Mouse (Mus musculus) CH12.LX (cell line): ENCODE measurements around the gene Pdgfc.

Experiments used
- CTCF ChIP-seq, 2 experiments: IDR thresholded peaks in 1 of 2; conservative IDR thresholded peaks in 1 of 2; 2 replicates each; pipeline ENCODE4 v1.5.1; 2011 to 2012; ENCODE audit warnings: low read depth in 2 of 2, low read length in 2 of 2, improper control_type of control experiment in 1 of 2, inconsistent platforms in 1 of 2, mild to moderate bottlenecking in 1 of 2, moderate library complexity in 1 of 2
- JUND ChIP-seq: conservative IDR thresholded peaks from 2 replicates; pipeline ENCODE4 v1.6.1; 2011; ENCODE audit warnings: low read depth, low read length, improper control_type of control experiment
- KAT2A ChIP-seq: IDR thresholded peaks from 2 replicates; pipeline ENCODE4 v1.6.1; 2012; ENCODE audit warnings: low read length, improper control_type of control experiment, inconsistent platforms; ENCODE audit not compliant: insufficient replicate concordance
- MYC ChIP-seq: IDR thresholded peaks from 2 replicates; pipeline ENCODE4 v1.6.1; 2011; ENCODE audit warnings: low read depth, mild to moderate bottlenecking, improper control_type of control experiment, low read length
- POLR2A ChIP-seq: IDR thresholded peaks from 2 replicates; pipeline ENCODE4 v1.6.1; 2011; ENCODE audit warnings: low read depth, mild to moderate bottlenecking, improper control_type of control experiment, low read length
- UBTF ChIP-seq: IDR thresholded peaks from 2 replicates; pipeline ENCODE4 v1.6.1; 2012; ENCODE audit warnings: low read depth, mild to moderate bottlenecking, inconsistent platforms, low read length, improper control_type of control experiment, moderate library complexity
- USF2 ChIP-seq: conservative IDR thresholded peaks from 2 replicates; pipeline ENCODE4 v1.6.1; 2011; ENCODE audit warnings: low read depth, low read length, improper control_type of control experiment
- ZC3H11A ChIP-seq: IDR thresholded peaks from 2 replicates; pipeline ENCODE4 v1.6.1; 2012; ENCODE audit warnings: low read depth, mild to moderate bottlenecking, inconsistent platforms, low read length, improper control_type of control experiment
- ZMIZ1 ChIP-seq: IDR thresholded peaks from 2 replicates; pipeline ENCODE4 v1.6.1; 2012; ENCODE audit warnings: low read depth, mild to moderate bottlenecking, inconsistent platforms, low read length, improper control_type of control experiment

DNA sequence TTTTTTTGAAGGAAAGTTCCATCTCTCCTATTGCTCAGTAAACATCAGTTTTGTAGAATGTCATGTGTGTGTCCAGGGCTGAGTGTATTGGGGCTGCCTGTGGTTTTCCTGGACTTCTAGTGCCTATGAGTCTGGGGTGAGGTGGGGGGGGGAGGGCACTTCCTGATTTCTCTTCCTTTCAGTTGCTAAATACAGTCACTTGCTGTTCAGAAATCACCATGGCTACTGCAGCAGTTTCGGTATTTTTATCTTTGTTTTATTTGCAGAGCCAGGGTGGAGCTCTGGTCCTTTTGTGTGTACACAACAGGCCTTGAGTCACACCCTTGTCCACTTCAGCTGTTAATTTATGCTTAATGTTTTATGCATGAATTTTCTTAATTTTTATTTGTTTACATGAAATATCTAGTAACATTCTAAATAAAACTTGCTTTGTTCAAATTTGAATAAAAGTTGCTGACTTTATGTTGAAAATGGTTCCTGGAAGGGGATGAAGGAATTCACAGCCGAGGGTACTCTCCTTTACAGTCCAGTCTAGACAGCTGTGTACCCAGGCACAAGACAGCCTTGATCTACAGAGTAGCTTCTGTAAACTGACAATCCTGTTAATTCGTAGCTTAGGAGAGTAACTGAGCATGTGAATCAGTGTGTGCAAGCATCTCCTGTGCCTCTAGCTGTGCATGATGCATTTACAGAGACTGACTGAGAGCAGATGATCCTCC, 66.1 kb downstream of the Pdgfc start:
- TF ChIP-seq ZC3H11A (no peak), CTCF (conservative IDR thresholded peaks at IDR 0.05 in 1 of 2, IDR thresholded peaks at IDR 0.05 in 1 of 2; ENCODE audit: low read depth in 2 of 2, low read length in 2 of 2) (no peak), ZMIZ1 (no peak), POLR2A (no peak), MYC (no peak), USF2 (no peak), UBTF (no peak), KAT2A (no peak), JUND (no peak)
